Mouse (Mus musculus): ENCODE measurements at regions not wholly inside any gene's neighbourhood (a gene's known extent, or its start where the extent isn't known, plus 50 kb on each side); places are given as distances from the start of the nearest gene placed in this dataset.

DNA sequence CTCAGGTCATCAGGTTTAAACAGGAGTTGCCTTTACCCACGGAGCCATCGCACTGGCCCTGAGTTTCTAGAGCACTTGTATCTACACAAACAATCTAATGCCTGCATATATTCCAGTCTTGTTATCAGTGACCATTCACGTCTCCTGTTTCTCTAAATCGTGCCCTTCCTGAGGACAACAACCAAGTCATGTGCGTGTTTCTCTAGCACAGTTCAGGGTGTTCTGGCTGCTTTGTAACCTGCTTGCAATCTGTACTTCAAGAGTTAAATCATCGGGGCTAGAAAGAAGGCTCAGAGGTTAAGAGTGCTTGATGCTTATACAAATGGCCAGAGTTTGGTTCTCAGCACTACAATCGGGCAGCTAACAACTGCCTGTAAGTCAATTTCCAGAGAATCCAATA, 428.1 kb upstream of the Jarid2 start:
- TF ChIP-seq POLR2A (IDR thresholded peaks at IDR 0.05; ENCODE audit: borderline replicate concordance, extremely low read depth, low read depth, low read length) (no peak), CTCF (IDR thresholded peaks at IDR 0.05; ENCODE audit: insufficient read depth, low read length) (no peak)

All from lung, adult 2 months (tissue).